Mouse (Mus musculus): ENCODE results near the gene Ptp4a2. TPM values are rescaled to one million over a fixed set of nuclear protein-coding genes. Genes with fewer than 3 reads are reported as not detected.
"Not testable (repeated sequence)": the region's sequence is repeated elsewhere in the genome, so short reads cannot be mapped to it uniquely, and the experiment has no call there.

The Ptp4a2 gene
- total RNA-seq, 2 experiments from 2014 or later: 123 to 132 TPM

GRCm38 (mm10) chr4:129879206-129879780 is 68.3 kb downstream of the Ptp4a2 start:
- DNase-seq (ENCODE audit: low spot score in 2 of 2): no peak

GRCm38 (mm10) chr4:129880615-129881014 is 69.6 kb downstream of the Ptp4a2 start:
- no peak for DNase-seq (ENCODE audit: low spot score in 2 of 2)

DNA sequence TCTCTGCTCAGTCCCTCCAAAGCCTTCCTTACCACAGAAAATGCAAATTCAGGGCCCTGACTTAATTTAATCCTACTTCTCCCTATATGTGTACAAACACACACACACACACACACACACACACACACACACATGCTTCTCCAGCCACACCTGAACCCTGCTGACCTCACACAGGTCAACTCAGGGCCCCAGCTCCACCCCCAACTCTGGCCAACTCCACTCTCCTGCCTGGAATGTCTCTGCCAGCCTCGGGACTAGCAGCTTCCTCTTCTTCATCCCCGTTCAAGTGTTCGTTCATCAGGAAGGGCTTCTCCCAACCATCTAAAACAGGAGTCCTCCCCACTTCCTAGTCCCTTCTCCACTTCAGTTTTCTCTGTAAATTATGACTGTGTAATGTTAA is 70.6 kb downstream of the Ptp4a2 start:
- no peak for DNase-seq (ENCODE audit: low spot score in 2 of 2)

- DNase-seq (ENCODE audit: low spot score in 2 of 2): peak in 1 of 2 experiments; percentile 48
Measured at GRCm38 (mm10) chr4:129882555-129883293, 71.7 kb downstream of the Ptp4a2 start.

DNA sequence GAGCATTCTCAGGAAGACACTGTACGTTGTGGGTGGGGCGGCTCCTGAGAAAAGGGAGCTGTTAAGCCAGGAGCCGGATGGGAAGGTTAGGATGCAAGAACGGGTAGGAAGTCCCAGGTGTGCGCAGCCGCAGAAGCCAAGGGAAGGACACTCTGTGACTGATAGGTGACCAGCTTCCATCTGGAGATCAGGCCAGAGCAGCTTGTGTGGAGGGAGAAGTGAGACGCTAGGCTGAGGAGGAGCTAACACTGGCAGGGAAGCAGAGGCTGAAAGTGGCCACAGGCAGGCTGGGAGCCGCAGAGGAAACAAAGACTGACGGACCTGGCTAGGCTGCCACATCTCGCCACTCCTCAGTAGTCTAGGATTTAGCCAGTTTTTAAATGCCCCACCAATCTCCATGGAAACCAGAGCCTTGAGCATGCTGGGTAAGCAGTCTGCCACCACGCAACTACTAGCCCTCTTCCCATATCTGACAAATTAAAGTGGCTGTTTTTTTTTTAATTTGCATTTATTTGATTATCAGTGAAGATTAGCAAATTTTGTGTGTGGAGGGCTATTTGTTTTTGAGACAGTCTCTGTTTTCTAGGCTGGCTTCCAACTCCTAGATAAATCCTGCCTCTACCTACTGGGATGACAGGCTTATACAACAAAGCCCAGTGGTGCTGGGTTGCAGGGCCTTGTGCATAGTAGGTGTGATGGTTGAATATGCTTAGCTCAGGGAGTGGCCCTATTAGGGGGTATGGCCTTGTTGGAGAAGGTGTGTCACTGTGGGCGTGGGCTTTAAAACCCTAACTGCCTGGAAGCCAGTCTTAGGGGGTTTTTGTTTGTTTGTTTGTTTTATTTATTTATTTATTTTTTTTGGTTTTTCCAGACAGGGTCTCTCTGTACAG is 73.3 kb downstream of the Ptp4a2 start:
- DNase-seq (ENCODE audit: low spot score in 2 of 2): peak; percentile 28 to 33

DNA sequence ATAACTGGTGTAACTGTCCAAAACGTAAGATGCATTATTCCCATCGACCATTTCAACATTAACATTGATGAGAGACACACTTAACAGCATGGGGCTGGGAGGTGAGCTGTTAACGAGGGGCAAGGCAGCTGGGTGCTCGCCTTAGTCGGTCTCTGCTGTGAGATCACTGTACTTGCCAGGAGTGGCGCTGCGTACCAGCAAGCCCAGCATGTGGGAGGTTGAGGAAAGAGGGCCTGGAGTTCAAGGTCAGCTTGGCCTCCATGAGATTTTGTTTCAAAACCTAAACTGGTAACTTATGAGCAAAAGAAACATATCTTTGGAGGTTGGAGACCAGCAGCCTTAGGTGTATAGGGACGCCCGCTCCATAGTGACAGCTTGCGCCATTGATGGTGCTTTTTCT is 78.6 kb downstream of the Ptp4a2 start:
- DNase-seq (ENCODE audit: low spot score in 2 of 2): no peak

GRCm38 (mm10) chr4:129890094-129890493 is 79.1 kb downstream of the Ptp4a2 start:
- no peak for DNase-seq (ENCODE audit: low spot score in 2 of 2)

DNA sequence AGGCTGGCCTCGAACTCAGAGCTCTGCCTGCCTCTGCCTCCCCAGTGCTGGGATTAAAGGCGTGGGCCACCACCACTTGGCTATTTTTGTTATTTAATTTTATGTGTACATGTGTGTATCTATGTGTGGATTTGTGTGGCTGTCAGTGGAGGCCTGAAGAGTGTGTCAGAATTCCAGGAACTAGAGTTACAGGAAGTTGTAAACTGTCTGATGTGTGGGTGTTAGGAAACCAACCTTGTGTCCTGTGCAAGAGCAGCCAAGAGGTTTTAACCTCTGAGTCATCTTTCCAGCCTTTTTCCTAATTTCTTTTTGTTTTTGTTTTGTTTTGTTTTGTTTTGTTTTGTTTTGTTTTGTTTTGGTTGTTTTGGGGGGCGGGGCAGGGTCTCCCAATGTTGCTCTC is 83.8 kb downstream of the Ptp4a2 start:
- no peak for DNase-seq (ENCODE audit: low spot score in 2 of 2)

GRCm38 (mm10) chr4:129898815-129899214 is 87.8 kb downstream of the Ptp4a2 start:
- DNase-seq (ENCODE audit: low spot score in 2 of 2): not testable (repeated sequence)

Small RNAs within 50 kb of the gene (microRNA-seq; reads per million reads assigned to microRNA genes)
- gene Gm28017: 0 reads per million in 2 experiments

Other genes starting within 250 kb of the Ptp4a2 start
- gene Lck, start 237.6 kb upstream of the Ptp4a2 start, total RNA-seq (2021): 1 to 10 TPM; 4.0 to 4.4 TPM
- under 1 TPM in 1 of 2 experiments, not detected in 1; 0.37 TPM for gene Fam167b, start 232.7 kb upstream of the Ptp4a2 start, total RNA-seq (2021)
- 100 to 1,000 TPM; 121 to 128 TPM for gene Eif3i, start 210.6 kb upstream of the Ptp4a2 start, total RNA-seq (2021)
- gene Tmem234, start 210.6 kb upstream of the Ptp4a2 start, total RNA-seq (2021): 10 to 100 TPM; 86.1 to 90.9 TPM
- gene Dcdc2b, start 197.0 kb upstream of the Ptp4a2 start, total RNA-seq (2021): 1 to 10 TPM; 3.4 to 4.4 TPM
- gene Iqcc, start 192.1 kb upstream of the Ptp4a2 start, total RNA-seq (2021): 10 to 100 TPM; 31.3 to 35.7 TPM
- 100 to 1,000 TPM; 102 to 116 TPM for gene Ccdc28b, start 187.3 kb upstream of the Ptp4a2 start, total RNA-seq (2021)
- 10 to 100 TPM; 39.8 to 46.9 TPM for gene Txlna, start 170.2 kb upstream of the Ptp4a2 start, total RNA-seq (2021)
- 10 to 100 TPM; 88.9 to 93.4 TPM for gene Kpna6, start 138.5 kb upstream of the Ptp4a2 start, total RNA-seq (2021)
- gene Tmem39b, start 114.4 kb upstream of the Ptp4a2 start, total RNA-seq (2021): 10 to 100 TPM; 12.8 to 15.2 TPM
- 10 to 100 TPM; 83.3 to 85.6 TPM for gene Khdrbs1, start 68.9 kb upstream of the Ptp4a2 start, total RNA-seq (2021)
- under 1 TPM; 0.09 to 0.21 TPM for gene Spocd1, start 118.0 kb downstream of the Ptp4a2 start, total RNA-seq (2021)
- gene Adgrb2, start 173.7 kb downstream of the Ptp4a2 start, total RNA-seq (2021): 100 to 1,000 TPM; 451 to 472 TPM
- 10 to 100 TPM; 11.4 to 16.2 TPM for gene Col16a1, start 236.6 kb downstream of the Ptp4a2 start, total RNA-seq (2021)

Data from layer of hippocampus, postnatal 14 days (tissue).